Mouse (Mus musculus) midbrain, postnatal 0 days (tissue): ENCODE measurements at regions not wholly inside any gene's neighbourhood (a gene's known extent, or its start where the extent isn't known, plus 50 kb on each side); places are given as distances from the start of the nearest gene placed in this dataset.

Experiments used
- ATAC-seq: fragments of 200-750 bp; cut with Nextera tagmentation; 2 replicates; pipeline ENCODE4 v1.8.0; 2017; ENCODE audit warnings: moderate number of reproducible peaks, mild to moderate bottlenecking, moderate TSS enrichment, moderate library complexity; ENCODE audit not compliant: low FRiP score
- DNase-seq: peaks from one replicate; pipeline ENCODE4 v3.0.0-alpha.2; 2015; ENCODE audit warnings: low spot score
- H3K27ac ChIP-seq: fragments of 300-500 bp; sonication (generic); 2 replicates; pipeline ENCODE4 v1.5.1; 2014; ENCODE audit warnings: low read depth, mild to moderate bottlenecking, low read length, mixed read lengths
- H3K27me3 ChIP-seq: fragments of 300-500 bp; sonication (generic); 2 replicates; pipeline ENCODE4 v1.6.1; 2014; ENCODE audit warnings: low read length, control low read depth, mixed read lengths; ENCODE audit not compliant: insufficient read depth
- H3K36me3 ChIP-seq: fragments of 300-500 bp; sonication (generic); 2 replicates; pipeline ENCODE4 v1.6.1; 2014; ENCODE audit warnings: low read length, control low read depth, mixed read lengths; ENCODE audit not compliant: insufficient read depth
- H3K4me1 ChIP-seq: fragments of 300-500 bp; sonication (generic); 2 replicates; pipeline ENCODE4 v1.6.1; 2014; ENCODE audit warnings: mild to moderate bottlenecking, control low read depth, antibody characterized with exemption, low read length, mixed read lengths; ENCODE audit not compliant: insufficient read depth
- H3K4me2 ChIP-seq: fragments of 300-500 bp; sonication (generic); 2 replicates; pipeline ENCODE4 v1.6.1; 2014; ENCODE audit warnings: low read depth, mild to moderate bottlenecking, low read length, mixed read lengths; ENCODE audit not compliant: poor library complexity, severe bottlenecking
- H3K4me3 ChIP-seq: fragments of 300-500 bp; sonication (generic); 2 replicates; pipeline ENCODE4 v1.5.1; 2014; ENCODE audit warnings: low read depth, mild to moderate bottlenecking, low read length, moderate library complexity
- H3K9ac ChIP-seq: fragments of 300-500 bp; sonication (generic); replicated peaks from 2 replicates; pipeline ENCODE4 v1.6.1; 2014; ENCODE audit warnings: mild to moderate bottlenecking, low read length, moderate library complexity, mixed read lengths; ENCODE audit not compliant: poor library complexity, severe bottlenecking
- H3K9me3 ChIP-seq: fragments of 300-500 bp; sonication (generic); 2 replicates; pipeline ENCODE4 v1.6.1; 2016; ENCODE audit warnings: low read length, control low read depth
- CTCF ChIP-seq: IDR thresholded peaks from 2 replicates; pipeline ENCODE4 v1.5.1; 2016; ENCODE audit warnings: antibody characterized with exemption, mild to moderate bottlenecking
- WGBS: fragments of 180-500 bp; shearing (Covaris S2); extraction: QIAGEN DNeasy Blood & Tissue Kit; methylation state at CpG from one replicate; pipeline ENCODE4 v1.1.7; 2014; 5-methylcytosine and 5-hydroxymethylcytosine counted together

GRCm38 (mm10) chr17:79781733-79782663, 67.1 kb upstream of the Cyp1b1 start:
- Histone ChIP-seq H3K4me2 (no peak overlapping the region), H3K27me3 (no peaks in the 10 kb centered on the region), H3K4me3 (no peak overlapping the region), H3K9ac (no peak overlapping the region), H3K27ac (no peak overlapping the region), H3K36me3 (no peaks in the 10 kb centered on the region), H3K4me1 (no peaks in the 10 kb centered on the region), H3K9me3 (no peaks in the 10 kb centered on the region)
- DNase-seq = no peak
- no peak for TF ChIP-seq CTCF
- no peak for ATAC-seq
- WGBS = 86% methylated on average over 13 of the region's 13 CpGs

- no peak overlapping the region for H3K4me3 ChIP-seq
- 87% methylated on average over 2 of the region's 2 CpGs for WGBS
- H3K4me2 ChIP-seq = no peak overlapping the region
- H3K9ac ChIP-seq = no peak overlapping the region
- H3K36me3 ChIP-seq = no peaks in the 10 kb centered on the region
- no peaks in the 10 kb centered on the region for H3K27me3 ChIP-seq
- H3K4me1 ChIP-seq = no peaks in the 10 kb centered on the region
- no peak overlapping the region for H3K27ac ChIP-seq
- no peak for ATAC-seq
- DNase-seq = no peak
- no peak for TF ChIP-seq CTCF
- H3K9me3 ChIP-seq = no peaks in the 10 kb centered on the region
Observed at GRCm38 (mm10) chr17:79781262-79781661, 66.4 kb upstream of the Cyp1b1 start.

- no peak for ATAC-seq
- no peak overlapping the region for H3K4me2 ChIP-seq
- TF ChIP-seq CTCF = no peak
- no peak overlapping the region for H3K9ac ChIP-seq
- no peaks in the 10 kb centered on the region for H3K36me3 ChIP-seq
- H3K27me3 ChIP-seq = no peaks in the 10 kb centered on the region
- no peak for DNase-seq
- H3K4me3 ChIP-seq = no peak overlapping the region
- 82% methylated on average over 8 of the region's 8 CpGs for WGBS
- H3K27ac ChIP-seq = no peak overlapping the region
- no peaks in the 10 kb centered on the region for H3K4me1 ChIP-seq
- no peaks in the 10 kb centered on the region for H3K9me3 ChIP-seq
Observed at GRCm38 (mm10) chr17:79777874-79778395, 63.1 kb upstream of the Cyp1b1 start.

GRCm38 (mm10) chr17:79776177-79776576, 61.3 kb upstream of the Cyp1b1 start:
- DNase-seq (no peak), ATAC-seq (no peak)
- TF ChIP-seq CTCF = no peak
- H3K27me3 ChIP-seq = no peaks in the 10 kb centered on the region
- H3K9ac ChIP-seq = no peak overlapping the region
- H3K4me1 ChIP-seq = no peaks in the 10 kb centered on the region
- no peak overlapping the region for H3K4me3 ChIP-seq
- 91% methylated on average over 4 of the region's 4 CpGs for WGBS
- H3K36me3 ChIP-seq = no peaks in the 10 kb centered on the region
- no peak overlapping the region for H3K27ac ChIP-seq
- no peak overlapping the region for H3K4me2 ChIP-seq
- no peaks in the 10 kb centered on the region for H3K9me3 ChIP-seq

GRCm38 (mm10) chr17:79775216-79775615, 60.4 kb upstream of the Cyp1b1 start:
- WGBS = 56% methylated on average over 6 of the region's 6 CpGs
- ATAC-seq (no peak), DNase-seq (no peak)
- H3K4me1 ChIP-seq = no peaks in the 10 kb centered on the region
- no peaks in the 10 kb centered on the region for H3K27me3 ChIP-seq
- H3K4me2 ChIP-seq = no peak overlapping the region
- no peak overlapping the region for H3K9ac ChIP-seq
- no peak for TF ChIP-seq CTCF
- no peaks in the 10 kb centered on the region for H3K36me3 ChIP-seq
- H3K9me3 ChIP-seq = no peaks in the 10 kb centered on the region
- H3K27ac ChIP-seq = no peak overlapping the region
- H3K4me3 ChIP-seq = no peak overlapping the region

- no peak for TF ChIP-seq CTCF
- H3K9ac ChIP-seq = no peak overlapping the region
- H3K27ac ChIP-seq = no peak overlapping the region
- no peaks in the 10 kb centered on the region for H3K36me3 ChIP-seq
- no peak for DNase-seq
- no peak for ATAC-seq
- no peaks in the 10 kb centered on the region for H3K27me3 ChIP-seq
- no peaks in the 10 kb centered on the region for H3K9me3 ChIP-seq
- no peak overlapping the region for H3K4me3 ChIP-seq
- H3K4me2 ChIP-seq = no peak overlapping the region
- 85% methylated on average over 1 of the region's 1 CpGs for WGBS
- no peaks in the 10 kb centered on the region for H3K4me1 ChIP-seq
Observed at GRCm38 (mm10) chr17:79774291-79774690, 59.4 kb upstream of the Cyp1b1 start.
